Mouse (Mus musculus) MEL (cell line): ENCODE measurements at regions not wholly inside any gene's neighbourhood (a gene's known extent, or its start where the extent isn't known, plus 50 kb on each side); places are given as distances from the start of the nearest gene placed in this dataset.

Experiments used
- CTCF ChIP-seq, 3 experiments: IDR thresholded peaks in 2 of 3; conservative IDR thresholded peaks in 1 of 3; 2 replicates each; pipeline ENCODE4 v1.5.1; 2011 to 2012; ENCODE audit warnings: low read length in 3 of 3, low read depth in 2 of 3, mild to moderate bottlenecking in 2 of 3, improper control_type of control experiment in 1 of 3, inconsistent platforms in 1 of 3, mixed read lengths in 1 of 3, moderate library complexity in 1 of 3; ENCODE audit not compliant: control insufficient read depth in 1 of 3, insufficient read depth in 1 of 3, poor library complexity in 1 of 3, severe bottlenecking in 1 of 3
- JUND ChIP-seq: IDR thresholded peaks from 2 replicates; pipeline ENCODE4 v1.6.1; 2011; ENCODE audit warnings: low read depth, mild to moderate bottlenecking, improper control_type of control experiment, low read length
- MYC ChIP-seq: IDR thresholded peaks from 2 replicates; pipeline ENCODE4 v1.6.1; 2011; ENCODE audit warnings: low read depth, mild to moderate bottlenecking, low read length, improper control_type of control experiment, moderate library complexity
- POLR2AphosphoS5 ChIP-seq: IDR thresholded peaks from 2 replicates; pipeline ENCODE4 v1.6.1; 2012; ENCODE audit warnings: low read depth, borderline replicate concordance, mild to moderate bottlenecking, inconsistent platforms, low read length, moderate library complexity, mixed read lengths
- ZC3H11A ChIP-seq: IDR thresholded peaks from 2 replicates; pipeline ENCODE4 v1.6.1; 2012; ENCODE audit warnings: low read depth, mild to moderate bottlenecking, inconsistent platforms, low read length, improper control_type of control experiment

GRCm38 (mm10) chr14:116651897-116652296 is 273.2 kb upstream of the Gpc6 start:
- TF ChIP-seq CTCF (IDR thresholded peaks at IDR 0.05 in 2 of 3, conservative IDR thresholded peaks at IDR 0.05 in 1 of 3; ENCODE audit: control insufficient read depth in 1 of 3, insufficient read depth in 1 of 3, low read depth in 2 of 3, low read length in 3 of 3, poor library complexity in 1 of 3, severe bottlenecking in 1 of 3) (no peak), ZC3H11A (no peak), MYC (no peak), POLR2AphosphoS5 (no peak), JUND (no peak)
